Mouse (Mus musculus) ovary, postnatal 14 days (tissue): ENCODE results near the gene Strip2.

Source experiments
- DNase-seq: peaks from one replicate; pipeline ENCODE4 v3.0.0; 2022; ENCODE audit warnings: low spot score

Gene Strip2

DNA sequence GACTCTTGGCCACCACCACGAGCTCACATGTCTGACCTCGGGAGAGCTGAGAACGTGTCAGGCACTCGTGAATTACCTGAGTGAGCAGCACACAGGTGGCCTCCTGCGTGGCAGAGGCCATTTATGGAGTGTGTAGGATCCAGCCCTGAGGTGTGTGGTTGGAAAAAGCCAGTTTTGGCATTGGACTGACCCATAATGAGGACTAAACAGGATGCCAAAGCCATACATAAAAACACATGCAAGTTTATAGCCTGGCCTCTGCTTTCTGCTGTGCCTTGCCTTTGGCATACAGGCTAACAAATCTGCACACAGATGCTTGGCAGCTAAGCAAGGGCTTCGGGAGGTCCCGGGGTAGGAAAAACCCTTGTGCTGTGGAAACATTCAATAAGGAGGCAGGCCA is 92.4 kb downstream of the Strip2 start:
- DNase-seq = no peak
